8 mouse cellular contexts compared by ENCODE assay signal in the genomic region with DNA sequence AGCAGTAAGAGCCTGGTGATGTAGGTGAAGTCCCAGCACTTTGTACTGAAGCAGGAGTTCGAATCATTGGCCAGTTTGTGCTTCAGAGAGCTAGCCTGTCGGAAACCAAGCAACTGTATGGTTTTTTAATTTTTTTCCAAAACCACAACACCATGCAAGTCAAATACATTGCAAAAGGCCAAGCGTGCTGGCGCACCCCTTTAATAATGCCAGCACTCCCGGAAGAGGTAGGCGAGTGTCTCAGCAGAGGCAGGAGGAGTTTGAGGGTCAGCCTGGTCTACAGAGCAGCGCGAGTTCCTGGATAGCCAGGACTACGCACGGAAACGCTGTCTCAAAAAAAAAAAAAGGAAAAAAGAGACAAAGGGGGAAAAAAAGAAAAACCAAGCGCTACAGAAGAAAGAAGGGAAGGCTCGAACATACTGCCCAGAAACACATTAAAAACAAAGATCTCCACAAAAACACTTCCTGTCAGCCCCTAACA. TPM values are rescaled to one million over a fixed set of nuclear protein-coding genes. Genes with fewer than 3 reads are reported as not detected.
A peak's percentile ranks its signal among the peaks of the same experiment; 100 is the strongest.
DNase-seq lines count a peak whose midpoint lies in the region; ATAC-seq lines count a peak whose summit lies in the region.

No protein-coding gene starts in this region.

- H3K4me1 ChIP-seq in heart, embryonic 10.5 days = 0 out of 2 replicates have a peak, but pooled peaks cover 4% of the 10 kb centered on the region
- H3K4me1 ChIP-seq in kidney, embryonic 14.5 days (ENCODE audit: control insufficient read depth, insufficient read depth, low read length) = peaks cover 6% of the 10 kb centered on the region; the same call in 1 of the 2 replicates

- no peaks in the 10 kb centered on the region for H3K27me3 ChIP-seq in heart, embryonic 10.5 days (ENCODE audit: insufficient read depth, poor library complexity, severe bottlenecking)
- H3K27me3 ChIP-seq in kidney, embryonic 14.5 days (ENCODE audit: control insufficient read depth, insufficient read depth, low read length) = no peaks in the 10 kb centered on the region

- DNase-seq in urinary bladder, postnatal 36 days (ENCODE audit: low spot score in 2 of 2) = peak; percentile 12 to 15
- DNase-seq in urinary bladder, postnatal 10 days (ENCODE audit: low spot score) = no peak
- peak; percentile 56 for DNase-seq in cerebellum, adult 9-11 months
- no peak for DNase-seq in heart, embryonic 10.5 days (ENCODE audit: low spot score)
- peak; percentile 38 for DNase-seq in lung, postnatal 25 days (ENCODE audit: low spot score)
- DNase-seq in spleen, adult 12 weeks (ENCODE audit: low spot score) = peak; percentile 32
- DNase-seq in urinary bladder, postnatal 25 days (ENCODE audit: low spot score) = no peak

- peak overlapping the region; percentile 40 for H3K4me2 ChIP-seq in kidney, embryonic 14.5 days (replicated peaks; ENCODE audit: low read depth, low read length)

- peak overlapping the region; percentile 99 for H3K9ac ChIP-seq in kidney, embryonic 14.5 days (ENCODE audit: low read depth, low read length)

- H3K36me3 ChIP-seq in heart, embryonic 10.5 days = peaks cover 12% of the 10 kb centered on the region
- peaks cover 14% of the 10 kb centered on the region; the same call in 1 of the 2 replicates for H3K36me3 ChIP-seq in kidney, embryonic 14.5 days (ENCODE audit: control insufficient read depth, insufficient read depth, low read length)

- 9% methylated on average over 13 of the region's 13 CpGs for WGBS in heart, embryonic 10.5 days
- WGBS in kidney, embryonic 14.5 days = 11% methylated on average over 12 of the region's 13 CpGs

- peak overlapping the region; percentile 93 for H3K4me3 ChIP-seq in heart, embryonic 10.5 days
- peak overlapping the region; percentile 99 for H3K4me3 ChIP-seq in kidney, embryonic 14.5 days (ENCODE audit: low read length)

- H3K9me3 ChIP-seq in heart, embryonic 10.5 days = no peaks in the 10 kb centered on the region
- no peaks in the 10 kb centered on the region for H3K9me3 ChIP-seq in kidney, embryonic 14.5 days (ENCODE audit: control insufficient read depth, low read length)

- peak overlapping the region; percentile 98 for H3K27ac ChIP-seq in heart, embryonic 10.5 days
- H3K27ac ChIP-seq in kidney, embryonic 14.5 days (ENCODE audit: low read depth, low read length) = peak overlapping the region; percentile 88

- ATAC-seq in kidney, embryonic 14.5 days (ENCODE audit: low FRiP score, low TSS enrichment) = peak; percentile 26; the same call in 1 of the 2 replicates

RNA-seq across cellular contexts. Expression of a gene that starts 0.3 kb away (rescaled TPM):
- 216 and 283 TPM in 2 replicates for polyA plus RNA-seq in heart, embryonic 10.5 days (2016; fragmentation: Nextera tagmentation; extraction: Ambion mirVana)
- polyA plus RNA-seq in kidney, embryonic 14.5 days (2014; fragmentation: Nextera tagmentation; extraction: Ambion mirVana) = 387 and 489 TPM in 2 replicates

RNA-seq across cellular contexts. Expression of a gene that starts 24.4 kb away (rescaled TPM):
- 37.1 and 38.3 TPM in 2 replicates for polyA plus RNA-seq in heart, embryonic 10.5 days (2016; fragmentation: Nextera tagmentation; extraction: Ambion mirVana)
- polyA plus RNA-seq in kidney, embryonic 14.5 days (2014; fragmentation: Nextera tagmentation; extraction: Ambion mirVana) = 47.8 and 50.1 TPM in 2 replicates

RNA-seq across cellular contexts. Expression of a gene that starts 36.0 kb away (rescaled TPM):
- polyA plus RNA-seq in heart, embryonic 10.5 days (2016; fragmentation: Nextera tagmentation; extraction: Ambion mirVana) = 14.0 and 16.3 TPM in 2 replicates
- 18.6 and 20.7 TPM in 2 replicates for polyA plus RNA-seq in kidney, embryonic 14.5 days (2014; fragmentation: Nextera tagmentation; extraction: Ambion mirVana)

RNA-seq across cellular contexts. Expression of a gene that starts 39.3 kb away (rescaled TPM):
- 40.3 and 66.3 TPM in 2 replicates for polyA plus RNA-seq in heart, embryonic 10.5 days (2016; fragmentation: Nextera tagmentation; extraction: Ambion mirVana)
- polyA plus RNA-seq in kidney, embryonic 14.5 days (2014; fragmentation: Nextera tagmentation; extraction: Ambion mirVana) = 26.2 and 32.8 TPM in 2 replicates

Comparison
In these comparisons a context has a peak if more than half of its experiments do, and no peak if none do; other contexts are left out.
1. DNase-seq: peak in urinary bladder, postnatal 36 days (2 of 2), cerebellum, adult 9-11 months (single experiment), lung, postnatal 25 days (single experiment) and spleen, adult 12 weeks (single experiment); none in urinary bladder, postnatal 10 days (single experiment), heart, embryonic 10.5 days (single experiment) and urinary bladder, postnatal 25 days (single experiment).